Mouse (Mus musculus): ENCODE results near the gene Eda. TPM values are rescaled to one million over a fixed set of nuclear protein-coding genes. Genes with fewer than 3 reads are reported as not detected.
"Not testable (repeated sequence)": the region's sequence is repeated elsewhere in the genome, so short reads cannot be mapped to it uniquely, and the experiment has no call there.

Eda gene
- polyA plus RNA-seq, 1 experiment from 2014 or later = 3.1 TPM

- 51% methylated on average over 3 of the region's 3 CpGs for WGBS
- H3K4me3 ChIP-seq = no peak overlapping the region
- no peaks in the 10 kb centered on the region for H3K36me3 ChIP-seq
- H3K27ac ChIP-seq = no peak overlapping the region
- no peak overlapping the region for H3K4me2 ChIP-seq (replicated peaks)
- no peak for ATAC-seq (ENCODE audit: low FRiP score)
- H3K9me3 ChIP-seq (replicated peaks) = no peaks in the 10 kb centered on the region
- H3K9ac ChIP-seq = no peak overlapping the region
- H3K27me3 ChIP-seq = peaks cover 30% of the 10 kb centered on the region
- H3K4me1 ChIP-seq = no peaks in the 10 kb centered on the region; the same call in 1 of the 2 replicates
Measured at GRCm38 (mm10) chrX:100432311-100432710, 456.9 kb downstream of the Eda start.

DNA sequence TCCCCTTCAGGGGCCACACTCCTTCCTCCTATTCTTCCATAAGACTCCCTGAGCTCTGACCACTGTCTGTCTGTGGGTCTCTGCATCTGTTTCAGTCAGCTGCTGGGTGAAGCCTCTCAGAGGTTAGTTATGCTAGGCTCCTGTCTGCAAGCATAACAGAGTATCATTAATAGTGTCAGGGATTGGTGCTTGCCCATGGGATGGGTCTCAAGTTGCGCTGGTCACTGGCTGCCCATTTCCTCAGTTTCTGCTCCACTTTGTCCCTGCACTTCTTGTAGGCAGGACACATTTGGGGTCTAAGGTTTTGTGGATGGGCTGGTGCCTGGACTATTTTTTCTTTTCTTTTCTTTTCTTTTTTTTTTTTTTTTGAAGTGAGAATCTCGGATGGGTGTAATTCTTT lies 467.2 kb downstream of the Eda start, which contains the start of gene Awat2:
Gene Awat2 (minus strand): TSS at position 101 of the 400 bp plus-strand sequence.
- not testable (repeated sequence) for H3K4me3 ChIP-seq, H3K9ac ChIP-seq
- 83% methylated on average over 2 of the region's 2 CpGs for WGBS

DNA sequence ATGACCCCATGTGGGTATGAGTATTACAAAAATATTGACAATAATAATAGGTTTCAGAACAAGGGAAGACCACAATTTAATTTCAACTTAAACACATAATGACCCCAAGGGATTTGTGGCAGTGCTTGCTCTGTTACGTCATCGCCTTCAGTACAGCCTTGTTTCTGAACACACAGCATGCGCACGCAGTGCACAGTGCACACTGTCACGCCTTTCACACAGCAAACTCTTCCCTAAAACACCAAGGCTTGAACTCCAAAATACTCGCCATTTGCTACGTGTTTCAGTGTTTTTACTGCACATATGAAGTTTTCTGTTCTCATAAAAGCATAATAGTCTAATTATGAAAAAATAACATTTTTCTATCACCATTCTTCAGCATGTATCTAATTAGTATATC lies 468.1 kb downstream of the Eda start:
- H3K4me3 ChIP-seq = no peak overlapping the region
- WGBS = 91% methylated on average over 7 of the region's 7 CpGs
- H3K4me1 ChIP-seq = no peaks in the 10 kb centered on the region

More for the DNA sequence above, 467.2 kb downstream of the Eda start, which contains the start of gene Awat2:
- H3K9me3 ChIP-seq (replicated peaks); H3K27ac ChIP-seq; H3K4me1 ChIP-seq; H3K27me3 ChIP-seq; H3K36me3 ChIP-seq; ATAC-seq (ENCODE audit: low FRiP score); H3K4me2 ChIP-seq (replicated peaks): not testable (repeated sequence)

More for the DNA sequence above, 468.1 kb downstream of the Eda start:
- ATAC-seq (ENCODE audit: low FRiP score) = no peak
- H3K9ac ChIP-seq = no peak overlapping the region
- H3K27me3 ChIP-seq = peaks cover 7% of the 10 kb centered on the region; the same call in 1 of the 2 replicates
- no peaks in the 10 kb centered on the region for H3K36me3 ChIP-seq
- H3K27ac ChIP-seq = no peak overlapping the region
- H3K4me2 ChIP-seq (replicated peaks) = no peak overlapping the region
- no peaks in the 10 kb centered on the region for H3K9me3 ChIP-seq (replicated peaks)

MicroRNAs encoded within 50 kb of the gene (microRNA counts, 519-probe panel; counts per million panel counts)
- 3,501 counts per million, percentile 74 among the panel's probes with 10 or more counts for microRNA mmu-miR-676

Small RNAs within 50 kb of the gene (microRNA-seq; reads per million reads assigned to microRNA genes)
- gene Mir676 = 578 reads per million, percentile 68 among the genes with 10 or more reads in this experiment

Other genes starting within 250 kb of the Eda start
- 0.65 and 1.0 TPM in 2 replicates for gene Tmem28, start 154.6 kb upstream of the Eda start, polyA plus RNA-seq (2016; fragmentation: Nextera tagmentation; extraction: Ambion mirVana)